Mouse (Mus musculus) cortical plate, adult 2 months (tissue): Measurements from ENCODE around the gene Spata2.

Experiments
- CTCF ChIP-seq: fragments of 200-500 bp; IDR thresholded peaks from 2 replicates; pipeline ENCODE4 v1.5.1; 2011; ENCODE audit warnings: mild to moderate bottlenecking, control low read depth, low read length; ENCODE audit not compliant: insufficient read depth; ENCODE audit errors: extremely low read depth
- POLR2A ChIP-seq: fragments of 200-500 bp; IDR thresholded peaks from 2 replicates; pipeline ENCODE4 v1.6.1; 2011; ENCODE audit warnings: mild to moderate bottlenecking, low read length, control low read depth; ENCODE audit not compliant: insufficient read depth; ENCODE audit errors: extremely low read depth

DNA sequence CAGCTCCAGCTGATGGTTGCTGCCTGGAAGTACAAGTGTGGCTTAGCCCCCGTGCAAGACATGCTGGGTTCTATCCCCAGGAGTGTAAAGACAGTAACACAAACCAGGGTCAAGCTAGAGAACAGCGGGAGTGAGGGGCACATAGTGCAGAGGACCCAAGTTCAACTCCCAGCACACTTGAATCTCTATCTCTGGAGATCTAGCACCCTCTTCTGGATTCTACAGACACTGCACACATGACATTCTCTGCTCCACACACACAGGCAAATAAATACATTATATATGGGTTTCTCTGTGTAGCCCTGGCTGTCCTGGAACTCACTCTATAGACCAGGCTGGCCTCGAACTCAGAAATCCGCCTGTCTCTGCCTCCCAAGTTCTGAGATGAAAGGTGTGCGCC is 20.3 kb upstream of the Spata2 start:
- TF ChIP-seq CTCF (peak; percentile 27; the same call in 1 of the 2 replicates), POLR2A (no peak)
